Mouse (Mus musculus) forebrain, embryonic 14.5 days (tissue): ENCODE measurements at regions not wholly inside any gene's neighbourhood (a gene's known extent, or its start where the extent isn't known, plus 50 kb on each side); places are given as distances from the start of the nearest gene placed in this dataset.

Source experiments
- ATAC-seq: fragments of 200-750 bp; cut with Nextera tagmentation; 2 replicates; pipeline ENCODE4 v1.8.0; 2017; ENCODE audit warnings: mild to moderate bottlenecking, moderate library complexity
- DNase-seq: peaks from one replicate; pipeline ENCODE4 v3.0.0-alpha.2; 2015; ENCODE audit warnings: low spot score
- H3K27ac ChIP-seq: fragments of 300-500 bp; sonication (generic); 2 replicates; pipeline ENCODE4 v1.5.1; 2014; ENCODE audit warnings: low read depth, mild to moderate bottlenecking, control low read depth, low read length, moderate library complexity
- H3K27me3 ChIP-seq: fragments of 300-500 bp; sonication (generic); replicated peaks from 2 replicates; pipeline ENCODE4 v1.6.1; 2014; ENCODE audit warnings: low read length, control low read depth, mixed read lengths; ENCODE audit not compliant: control insufficient read depth, insufficient read depth
- H3K36me3 ChIP-seq: fragments of 300-500 bp; sonication (generic); 2 replicates; pipeline ENCODE4 v1.6.1; 2014; ENCODE audit warnings: low read length, control low read depth; ENCODE audit not compliant: control insufficient read depth, insufficient read depth
- H3K4me1 ChIP-seq: fragments of 300-500 bp; sonication (generic); 2 replicates; pipeline ENCODE4 v1.6.1; 2014; ENCODE audit warnings: antibody characterized with exemption, low read length, control low read depth; ENCODE audit not compliant: control insufficient read depth, insufficient read depth
- H3K4me2 ChIP-seq: fragments of 300-500 bp; sonication (generic); 2 replicates; pipeline ENCODE4 v1.6.1; 2014; ENCODE audit warnings: mild to moderate bottlenecking, control low read depth, low read length
- H3K4me3 ChIP-seq: fragments of 300-500 bp; sonication (generic); 2 replicates; pipeline ENCODE4 v1.5.1; 2014; ENCODE audit warnings: low read depth, low read length, control low read depth
- H3K9ac ChIP-seq: fragments of 300-500 bp; sonication (generic); 2 replicates; pipeline ENCODE4 v1.6.1; 2014; ENCODE audit warnings: mild to moderate bottlenecking, low read length, control low read depth, moderate library complexity
- H3K9me3 ChIP-seq: fragments of 300-500 bp; sonication (generic); replicated peaks from 2 replicates; pipeline ENCODE4 v1.6.1; 2016; ENCODE audit warnings: low read length, control low read depth, mixed read lengths; ENCODE audit not compliant: control insufficient read depth
- WGBS: fragments of 180-500 bp; shearing (Covaris S2); extraction: QIAGEN DNeasy Blood & Tissue Kit; methylation state at CpG from one replicate; pipeline ENCODE4 v1.1.7; 2014; 5-methylcytosine and 5-hydroxymethylcytosine counted together

GRCm38 (mm10) chr14:68848506-68848905 lies 445.6 kb downstream of the Synb start:
- H3K36me3 ChIP-seq, result no peaks in the 10 kb centered on the region
- 81% methylated on average over 4 of the region's 4 CpGs for WGBS
- H3K27ac ChIP-seq, result no peak overlapping the region
- H3K9ac ChIP-seq, result no peak overlapping the region
- DNase-seq, result no peak
- H3K27me3 ChIP-seq, result no peaks in the 10 kb centered on the region
- H3K4me3 ChIP-seq, result no peak overlapping the region
- H3K9me3 ChIP-seq, result no peaks in the 10 kb centered on the region
- H3K4me2 ChIP-seq, result no peak overlapping the region
- H3K4me1 ChIP-seq, result no peaks in the 10 kb centered on the region
- no peak for ATAC-seq

- Histone ChIP-seq H3K9ac (no peak overlapping the region), H3K27me3 (no peaks in the 10 kb centered on the region), H3K9me3 (no peaks in the 10 kb centered on the region), H3K4me1 (no peaks in the 10 kb centered on the region), H3K27ac (no peak overlapping the region), H3K4me3 (no peak overlapping the region), H3K36me3 (no peaks in the 10 kb centered on the region), H3K4me2 (no peak overlapping the region)
- ATAC-seq (no peak), DNase-seq (peak; percentile 24)
These were observed 446.5 kb downstream of the Synb start for GRCm38 (mm10) chr14:68847609-68848008.

- DNase-seq, result peak; percentile 25
- no peak for ATAC-seq
- no peak overlapping the region for H3K9ac ChIP-seq
These were observed 473.9 kb downstream of the Synb start for GRCm38 (mm10) chr14:68820241-68820640.

GRCm38 (mm10) chr14:68808976-68809375 lies 485.1 kb downstream of the Synb start:
- 95% methylated on average over 3 of the region's 3 CpGs for WGBS
- H3K36me3 ChIP-seq, result no peaks in the 10 kb centered on the region
- H3K4me2 ChIP-seq, result no peak overlapping the region
- H3K9ac ChIP-seq, result no peak overlapping the region
- no peaks in the 10 kb centered on the region for H3K4me1 ChIP-seq
- DNase-seq (no peak), ATAC-seq (no peak)
- no peak overlapping the region for H3K27ac ChIP-seq
- H3K27me3 ChIP-seq, result no peaks in the 10 kb centered on the region
- H3K9me3 ChIP-seq, result no peaks in the 10 kb centered on the region
- H3K4me3 ChIP-seq, result no peak overlapping the region

More at GRCm38 (mm10) chr14:68820241-68820640, 473.9 kb downstream of the Synb start:
- H3K36me3 ChIP-seq, result no peaks in the 10 kb centered on the region
- no peak overlapping the region for H3K27ac ChIP-seq
- no peak overlapping the region for H3K4me3 ChIP-seq
- no peak overlapping the region for H3K4me2 ChIP-seq
- H3K27me3 ChIP-seq, result no peaks in the 10 kb centered on the region
- no peaks in the 10 kb centered on the region for H3K9me3 ChIP-seq
- 80% methylated on average over 8 of the region's 8 CpGs for WGBS
- H3K4me1 ChIP-seq, result no peaks in the 10 kb centered on the region

- H3K9ac ChIP-seq, result no peak overlapping the region
- WGBS, result 79% methylated on average over 3 of the region's 3 CpGs
- H3K9me3 ChIP-seq, result no peaks in the 10 kb centered on the region
- H3K27me3 ChIP-seq, result no peaks in the 10 kb centered on the region
- H3K4me3 ChIP-seq, result no peak overlapping the region
- no peaks in the 10 kb centered on the region for H3K4me1 ChIP-seq
- H3K36me3 ChIP-seq, result no peaks in the 10 kb centered on the region
- H3K4me2 ChIP-seq, result no peak overlapping the region
- DNase-seq (no peak), ATAC-seq (no peak)
- H3K27ac ChIP-seq, result no peak overlapping the region
These were observed 486.2 kb downstream of the Synb start for GRCm38 (mm10) chr14:68807918-68808317.

GRCm38 (mm10) chr14:68806646-68807045 lies 487.5 kb downstream of the Synb start:
- no peak overlapping the region for H3K4me3 ChIP-seq
- ATAC-seq (no peak), DNase-seq (no peak)
- H3K4me1 ChIP-seq, result no peaks in the 10 kb centered on the region
- H3K27ac ChIP-seq, result no peak overlapping the region
- H3K36me3 ChIP-seq, result no peaks in the 10 kb centered on the region
- WGBS, result 92% methylated on average over 1 of the region's 1 CpGs
- no peak overlapping the region for H3K9ac ChIP-seq
- no peak overlapping the region for H3K4me2 ChIP-seq
- H3K9me3 ChIP-seq, result no peaks in the 10 kb centered on the region
- no peaks in the 10 kb centered on the region for H3K27me3 ChIP-seq

- 94% methylated on average over 3 of the region's 3 CpGs for WGBS
- ATAC-seq, result no peak
- DNase-seq, result no peak
- no peaks in the 10 kb centered on the region for H3K4me1 ChIP-seq
- H3K36me3 ChIP-seq, result no peaks in the 10 kb centered on the region
- H3K27ac ChIP-seq, result no peak overlapping the region
- H3K9me3 ChIP-seq, result no peaks in the 10 kb centered on the region
- no peak overlapping the region for H3K4me2 ChIP-seq
- no peak overlapping the region for H3K9ac ChIP-seq
- no peaks in the 10 kb centered on the region for H3K27me3 ChIP-seq
- no peak overlapping the region for H3K4me3 ChIP-seq
These were observed 509.7 kb downstream of the Synb start for GRCm38 (mm10) chr14:68784395-68784794.

- Histone ChIP-seq H3K27me3 (no peaks in the 10 kb centered on the region), H3K27ac (no peak overlapping the region), H3K9ac (no peak overlapping the region), H3K4me1 (no peaks in the 10 kb centered on the region), H3K36me3 (no peaks in the 10 kb centered on the region), H3K4me3 (no peak overlapping the region), H3K9me3 (no peaks in the 10 kb centered on the region), H3K4me2 (no peak overlapping the region)
- no peak for ATAC-seq
- no peak for DNase-seq
- 98% methylated on average over 1 of the region's 1 CpGs for WGBS
These were observed 510.9 kb downstream of the Synb start for GRCm38 (mm10) chr14:68783216-68783615.

- DNase-seq (no peak), ATAC-seq (no peak)
- Histone ChIP-seq H3K4me3 (no peak overlapping the region), H3K27me3 (no peaks in the 10 kb centered on the region), H3K9me3 (no peaks in the 10 kb centered on the region), H3K4me1 (no peaks in the 10 kb centered on the region), H3K27ac (no peak overlapping the region), H3K9ac (no peak overlapping the region), H3K36me3 (no peaks in the 10 kb centered on the region), H3K4me2 (no peak overlapping the region)
- WGBS, result 83% methylated on average over 2 of the region's 2 CpGs
These were observed 523.7 kb downstream of the Synb start for GRCm38 (mm10) chr14:68770411-68770810.
